Mouse (Mus musculus): ENCODE data around the gene Olfr1160.
"Not testable (repeated sequence)": the region's sequence is repeated elsewhere in the genome, so short reads cannot be mapped to it uniquely, and the experiment has no call there.

Olfr1160 gene

GRCm38 (mm10) chr2:88007515-88008318 lies at the start of gene Olfr1160:
Olfr1160 (minus strand) TSS chr2:88008268.
- no peak for DNase-seq

- DNase-seq, result no peak
Measured at GRCm38 (mm10) chr2:88051029-88051428, 43.0 kb upstream of the Olfr1160 start, which contains the start of gene Olfr1162. Olfr1162 (minus strand) TSS chr2:88051129.

GRCm38 (mm10) chr2:88037599-88037998 lies 29.5 kb upstream of the Olfr1160 start, which contains the start of gene Olfr73:
Olfr73 (minus strand) TSS chr2:88037699.
- no peak for DNase-seq

GRCm38 (mm10) chr2:88022474-88022873 lies 14.4 kb upstream of the Olfr1160 start, which contains the start of gene Olfr1161:
Olfr1161 (plus strand) TSS chr2:88022774.
- not testable (repeated sequence) for DNase-seq

- DNase-seq, result no peak
Measured at GRCm38 (mm10) chr2:87989813-87990212, 18.3 kb downstream of the Olfr1160 start, which contains the start of gene Olfr1158. Olfr1158 (plus strand) TSS chr2:87990113.

GRCm38 (mm10) chr2:87974563-87974962 lies 33.5 kb downstream of the Olfr1160 start, which contains the start of gene Olfr74:
Olfr74 (minus strand) TSS chr2:87974663.
- no peak for DNase-seq

- DNase-seq, result no peak
Measured at GRCm38 (mm10) chr2:87968199-87968598, 39.9 kb downstream of the Olfr1160 start, which contains the start of gene Olfr1157. Olfr1157 (minus strand) TSS chr2:87968299.

- DNase-seq, result no peak
Measured at GRCm38 (mm10) chr2:87953000-87953399, 55.1 kb downstream of the Olfr1160 start, which contains the start of gene Olfr1156. Olfr1156 (minus strand) TSS chr2:87953100.

Data from cerebellum, adult 18-20 months (tissue).